Mouse (Mus musculus): ENCODE results near the gene Dmkn. TPM values are rescaled to one million over a fixed set of nuclear protein-coding genes. Genes with fewer than 3 reads are reported as not detected.

Dmkn gene
- polyA plus RNA-seq, 1 experiment from 2014 or later: 2.4 TPM

GRCm38 (mm10) chr7:30777911-30778310 is 14.4 kb downstream of the Dmkn start:
- Histone ChIP-seq H3K9me3 (ENCODE audit: control insufficient read depth, low read length) (no peaks in the 10 kb centered on the region), H3K4me2 (replicated peaks) (no peak overlapping the region), H3K9ac (no peak overlapping the region), H3K36me3 (replicated peaks; ENCODE audit: control insufficient read depth, insufficient read depth) (no peaks in the 10 kb centered on the region), H3K27me3 (ENCODE audit: control insufficient read depth, insufficient read depth, low read length) (no peaks in the 10 kb centered on the region), H3K4me1 (replicated peaks; ENCODE audit: control insufficient read depth, insufficient read depth, low read length) (no peaks in the 10 kb centered on the region), H3K4me3 (replicated peaks; ENCODE audit: low read length) (no peak overlapping the region), H3K27ac (no peak overlapping the region)
- ATAC-seq (ENCODE audit: low FRiP score): no peak
- WGBS: 73% methylated on average over 1 of the region's 1 CpGs
- DNase-seq (ENCODE audit: low spot score): no peak

GRCm38 (mm10) chr7:30781792-30782191 is 18.2 kb downstream of the Dmkn start:
- WGBS: 67% methylated on average over 4 of the region's 4 CpGs
- DNase-seq (ENCODE audit: low spot score): no peak
- Histone ChIP-seq H3K9me3 (ENCODE audit: control insufficient read depth, low read length) (no peaks in the 10 kb centered on the region), H3K4me1 (replicated peaks; ENCODE audit: control insufficient read depth, insufficient read depth, low read length) (0 out of 2 replicates have a peak, but pooled peaks cover 8% of the 10 kb centered on the region), H3K27ac (no peak overlapping the region), H3K4me3 (replicated peaks; ENCODE audit: low read length) (no peak overlapping the region), H3K27me3 (ENCODE audit: control insufficient read depth, insufficient read depth, low read length) (no peaks in the 10 kb centered on the region), H3K9ac (no peak overlapping the region), H3K4me2 (replicated peaks) (no peak overlapping the region), H3K36me3 (replicated peaks; ENCODE audit: control insufficient read depth, insufficient read depth) (no peaks in the 10 kb centered on the region)
- ATAC-seq (ENCODE audit: low FRiP score): no peak

- H3K27ac ChIP-seq: no peak overlapping the region
- no peaks in the 10 kb centered on the region for H3K9me3 ChIP-seq (ENCODE audit: control insufficient read depth, low read length)
- 0 out of 2 replicates have a peak, but pooled peaks cover 8% of the 10 kb centered on the region for H3K4me1 ChIP-seq (replicated peaks; ENCODE audit: control insufficient read depth, insufficient read depth, low read length)
- ATAC-seq (ENCODE audit: low FRiP score) (no peak), DNase-seq (ENCODE audit: low spot score) (no peak)
- WGBS: 90% methylated on average over 3 of the region's 3 CpGs
- H3K4me2 ChIP-seq (replicated peaks): no peak overlapping the region
- H3K36me3 ChIP-seq (replicated peaks; ENCODE audit: control insufficient read depth, insufficient read depth): no peaks in the 10 kb centered on the region
- H3K4me3 ChIP-seq (replicated peaks; ENCODE audit: low read length): no peak overlapping the region
- no peak overlapping the region for H3K9ac ChIP-seq
- H3K27me3 ChIP-seq (ENCODE audit: control insufficient read depth, insufficient read depth, low read length): no peaks in the 10 kb centered on the region
Measured at GRCm38 (mm10) chr7:30782658-30783057, 19.1 kb downstream of the Dmkn start.

- WGBS: 83% methylated on average over 1 of the region's 1 CpGs
- H3K36me3 ChIP-seq (replicated peaks; ENCODE audit: control insufficient read depth, insufficient read depth): no peaks in the 10 kb centered on the region
- no peak for ATAC-seq (ENCODE audit: low FRiP score)
- H3K4me1 ChIP-seq (replicated peaks; ENCODE audit: control insufficient read depth, insufficient read depth, low read length): 0 out of 2 replicates have a peak, but pooled peaks cover 8% of the 10 kb centered on the region
- no peaks in the 10 kb centered on the region for H3K27me3 ChIP-seq (ENCODE audit: control insufficient read depth, insufficient read depth, low read length)
- DNase-seq (ENCODE audit: low spot score): no peak
- no peak overlapping the region for H3K9ac ChIP-seq
- H3K27ac ChIP-seq: peak overlapping the region; percentile 59
- no peak overlapping the region for H3K4me3 ChIP-seq (replicated peaks; ENCODE audit: low read length)
- H3K4me2 ChIP-seq (replicated peaks): no peak overlapping the region
- H3K9me3 ChIP-seq (ENCODE audit: control insufficient read depth, low read length): no peaks in the 10 kb centered on the region
Measured at GRCm38 (mm10) chr7:30785154-30785553, 21.6 kb downstream of the Dmkn start.

GRCm38 (mm10) chr7:30785721-30786546 is 22.4 kb downstream of the Dmkn start:
- Histone ChIP-seq H3K4me3 (replicated peaks; ENCODE audit: low read length) (no peak overlapping the region), H3K27ac (peak overlapping the region; percentile 59), H3K9me3 (ENCODE audit: control insufficient read depth, low read length) (no peaks in the 10 kb centered on the region), H3K4me2 (replicated peaks) (no peak overlapping the region), H3K4me1 (replicated peaks; ENCODE audit: control insufficient read depth, insufficient read depth, low read length) (0 out of 2 replicates have a peak, but pooled peaks cover 8% of the 10 kb centered on the region), H3K36me3 (replicated peaks; ENCODE audit: control insufficient read depth, insufficient read depth) (no peaks in the 10 kb centered on the region), H3K27me3 (ENCODE audit: control insufficient read depth, insufficient read depth, low read length) (no peaks in the 10 kb centered on the region), H3K9ac (no peak overlapping the region)
- 49% methylated on average over 13 of the region's 13 CpGs for WGBS
- peak; percentile 89 for ATAC-seq (ENCODE audit: low FRiP score)
- peak; percentile 40 for DNase-seq (ENCODE audit: low spot score)

- Histone ChIP-seq H3K9me3 (ENCODE audit: control insufficient read depth, low read length) (no peaks in the 10 kb centered on the region), H3K4me2 (replicated peaks) (no peak within 1 kb of the TSS), H3K36me3 (replicated peaks; ENCODE audit: control insufficient read depth, insufficient read depth) (no peaks in the 10 kb centered on the region), H3K9ac (no peak within 1 kb of the TSS), H3K27ac (no peak within 1 kb of the TSS), H3K4me3 (replicated peaks; ENCODE audit: low read length) (no peak within 1 kb of the TSS), H3K27me3 (ENCODE audit: control insufficient read depth, insufficient read depth, low read length) (no peaks in the 10 kb centered on the region), H3K4me1 (replicated peaks; ENCODE audit: control insufficient read depth, insufficient read depth, low read length) (0 out of 2 replicates have a peak, but pooled peaks cover 8% of the 10 kb centered on the region)
- ATAC-seq (ENCODE audit: low FRiP score): no peak
- 54% methylated on average over 15 of the region's 15 CpGs for WGBS
- DNase-seq (ENCODE audit: low spot score): no peak
Measured at GRCm38 (mm10) chr7:30787377-30788022, 23.9 kb downstream of the Dmkn start, which contains the start of gene Krtdap. Krtdap (plus strand) TSS chr7:30787896.

GRCm38 (mm10) chr7:30790141-30790540 is 26.6 kb downstream of the Dmkn start:
- no peaks in the 10 kb centered on the region for H3K27me3 ChIP-seq (ENCODE audit: control insufficient read depth, insufficient read depth, low read length)
- H3K4me1 ChIP-seq (replicated peaks; ENCODE audit: control insufficient read depth, insufficient read depth, low read length): 0 out of 2 replicates have a peak, but pooled peaks cover 8% of the 10 kb centered on the region
- H3K9me3 ChIP-seq (ENCODE audit: control insufficient read depth, low read length): no peaks in the 10 kb centered on the region
- H3K9ac ChIP-seq: no peak overlapping the region
- no peak overlapping the region for H3K4me2 ChIP-seq (replicated peaks)
- DNase-seq (ENCODE audit: low spot score) (no peak), ATAC-seq (ENCODE audit: low FRiP score) (no peak)
- no peak overlapping the region for H3K4me3 ChIP-seq (replicated peaks; ENCODE audit: low read length)
- no peak overlapping the region for H3K27ac ChIP-seq
- H3K36me3 ChIP-seq (replicated peaks; ENCODE audit: control insufficient read depth, insufficient read depth): no peaks in the 10 kb centered on the region
- 68% methylated on average over 10 of the region's 10 CpGs for WGBS

- Histone ChIP-seq H3K36me3 (replicated peaks; ENCODE audit: control insufficient read depth, insufficient read depth) (no peaks in the 10 kb centered on the region), H3K4me1 (replicated peaks; ENCODE audit: control insufficient read depth, insufficient read depth, low read length) (no peaks in the 10 kb centered on the region), H3K27ac (no peak overlapping the region), H3K9me3 (ENCODE audit: control insufficient read depth, low read length) (no peaks in the 10 kb centered on the region), H3K4me3 (replicated peaks; ENCODE audit: low read length) (no peak overlapping the region), H3K27me3 (ENCODE audit: control insufficient read depth, insufficient read depth, low read length) (no peaks in the 10 kb centered on the region), H3K4me2 (replicated peaks) (no peak overlapping the region), H3K9ac (no peak overlapping the region)
- no peak for DNase-seq (ENCODE audit: low spot score)
- no peak for ATAC-seq (ENCODE audit: low FRiP score)
- 25% methylated on average over 9 of the region's 9 CpGs for WGBS
Measured at GRCm38 (mm10) chr7:30791921-30792320, 28.4 kb downstream of the Dmkn start.

GRCm38 (mm10) chr7:30794921-30795320 is 31.4 kb downstream of the Dmkn start:
- Histone ChIP-seq H3K9ac (no peak overlapping the region), H3K36me3 (replicated peaks; ENCODE audit: control insufficient read depth, insufficient read depth) (no peaks in the 10 kb centered on the region), H3K4me3 (replicated peaks; ENCODE audit: low read length) (no peak overlapping the region), H3K27me3 (ENCODE audit: control insufficient read depth, insufficient read depth, low read length) (no peaks in the 10 kb centered on the region), H3K9me3 (ENCODE audit: control insufficient read depth, low read length) (peaks cover 5% of the 10 kb centered on the region; the same call in 1 of the 2 replicates), H3K27ac (no peak overlapping the region), H3K4me1 (replicated peaks; ENCODE audit: control insufficient read depth, insufficient read depth, low read length) (no peaks in the 10 kb centered on the region), H3K4me2 (replicated peaks) (no peak overlapping the region)
- ATAC-seq (ENCODE audit: low FRiP score): no peak
- DNase-seq (ENCODE audit: low spot score): no peak

All from hindbrain, embryonic 14.5 days (tissue).